Mouse (Mus musculus): ENCODE data around the gene Lgi4. TPM values are rescaled to one million over a fixed set of nuclear protein-coding genes. Genes with fewer than 3 reads are reported as not detected.
A peak's percentile ranks its signal among the peaks of the same experiment; 100 is the strongest.

The Lgi4 gene
- polyA plus RNA-seq, 1 experiment from 2014 or later: 0.34 TPM

DNA sequence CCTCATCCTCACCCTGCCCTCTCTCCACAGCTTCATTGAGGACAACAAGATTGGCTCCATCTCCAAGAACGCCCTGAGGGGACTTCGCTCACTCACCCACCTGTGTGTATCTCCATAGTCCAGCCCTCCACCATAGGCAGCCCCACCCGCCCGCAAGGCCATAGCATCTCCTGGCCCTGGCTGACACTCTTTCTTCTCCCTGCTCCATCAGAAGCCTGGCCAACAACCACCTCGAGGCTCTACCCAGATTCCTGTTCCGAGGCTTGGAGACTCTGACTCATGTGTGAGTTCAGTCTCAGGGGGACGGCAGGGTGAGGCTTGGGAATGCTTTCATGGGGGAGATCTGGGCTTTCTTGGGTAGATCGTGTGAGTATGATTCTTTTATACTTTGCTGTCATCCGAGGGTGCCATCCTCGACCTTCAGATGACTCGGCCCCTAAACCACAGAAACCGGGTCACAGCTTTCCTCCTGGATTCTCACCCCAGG is 4.0 kb downstream of the Lgi4 start:
- no peaks in the 10 kb centered on the region for H3K9me3 ChIP-seq (replicated peaks)
- no peak overlapping the region for H3K4me3 ChIP-seq (replicated peaks)
- H3K4me2 ChIP-seq: no peak overlapping the region
- H3K36me3 ChIP-seq: no peaks in the 10 kb centered on the region
- peaks cover 17% of the 10 kb centered on the region for H3K4me1 ChIP-seq
- H3K27ac ChIP-seq: no peak overlapping the region
- H3K9ac ChIP-seq: no peak overlapping the region
- H3K27me3 ChIP-seq: no peaks in the 10 kb centered on the region
- ATAC-seq (replicated peaks; ENCODE audit: low FRiP score): no peak
- WGBS: 84% methylated on average over 12 of the region's 12 CpGs

DNA sequence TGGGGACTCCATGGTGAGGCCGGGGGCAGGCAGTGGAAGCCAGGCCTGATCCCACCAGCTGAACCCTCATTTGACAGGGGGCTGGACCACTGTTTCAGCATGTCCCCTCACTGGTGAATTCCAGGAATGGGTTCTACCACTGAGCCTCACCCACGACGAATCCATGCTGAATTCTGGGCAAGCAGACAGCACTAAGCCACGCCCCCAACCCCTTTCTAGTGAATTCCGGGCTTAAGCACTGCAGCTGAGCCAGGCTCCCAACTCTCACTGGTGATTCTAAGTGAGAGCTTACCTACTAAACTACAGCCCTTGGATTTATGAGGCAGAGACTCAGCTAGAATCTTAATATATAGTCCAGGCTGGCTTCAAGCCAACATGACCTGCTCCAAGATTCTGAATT is 8.7 kb downstream of the Lgi4 start:
- WGBS: 44% methylated on average over 5 of the region's 5 CpGs
- peak overlapping the region; percentile 37; the same call in 1 of the 2 replicates for H3K27ac ChIP-seq

DNA sequence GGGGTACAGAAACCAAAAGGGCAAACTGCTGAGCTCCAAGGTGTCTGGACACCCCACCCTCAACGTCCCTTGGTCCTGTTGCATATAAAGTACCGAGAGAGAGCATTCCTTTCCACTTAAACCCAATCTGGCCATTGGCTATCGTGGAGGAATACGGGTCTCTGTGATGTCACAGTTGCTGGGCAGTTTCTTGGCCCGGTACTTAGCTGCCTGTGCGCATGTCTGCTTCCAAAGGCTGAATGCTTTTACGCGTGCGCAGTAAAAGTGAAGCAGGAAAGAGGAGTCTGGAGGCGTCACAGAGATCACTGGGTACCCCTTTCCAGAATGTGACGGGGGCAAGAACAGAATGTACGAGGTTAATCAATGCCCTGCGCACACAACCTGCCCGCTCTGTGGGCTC is 10.3 kb downstream of the Lgi4 start:
- Histone ChIP-seq H3K9ac (no peak overlapping the region), H3K36me3 (no peaks in the 10 kb centered on the region), H3K27ac (no peak overlapping the region), H3K4me3 (replicated peaks) (no peak overlapping the region), H3K4me2 (no peak overlapping the region), H3K27me3 (no peaks in the 10 kb centered on the region), H3K9me3 (replicated peaks) (no peaks in the 10 kb centered on the region), H3K4me1 (peaks cover 41% of the 10 kb centered on the region)
- no peak for ATAC-seq (replicated peaks; ENCODE audit: low FRiP score)
- 82% methylated on average over 14 of the region's 14 CpGs for WGBS

More for the DNA sequence above, 8.7 kb downstream of the Lgi4 start:
- Histone ChIP-seq H3K9me3 (replicated peaks) (no peaks in the 10 kb centered on the region), H3K9ac (no peak overlapping the region), H3K4me1 (peaks cover 32% of the 10 kb centered on the region), H3K4me2 (no peak overlapping the region), H3K36me3 (no peaks in the 10 kb centered on the region), H3K27me3 (no peaks in the 10 kb centered on the region), H3K4me3 (replicated peaks) (no peak overlapping the region)
- 0 out of 2 replicates have a peak, but pooled peaks have one; percentile 18 for ATAC-seq (replicated peaks; ENCODE audit: low FRiP score)

DNA sequence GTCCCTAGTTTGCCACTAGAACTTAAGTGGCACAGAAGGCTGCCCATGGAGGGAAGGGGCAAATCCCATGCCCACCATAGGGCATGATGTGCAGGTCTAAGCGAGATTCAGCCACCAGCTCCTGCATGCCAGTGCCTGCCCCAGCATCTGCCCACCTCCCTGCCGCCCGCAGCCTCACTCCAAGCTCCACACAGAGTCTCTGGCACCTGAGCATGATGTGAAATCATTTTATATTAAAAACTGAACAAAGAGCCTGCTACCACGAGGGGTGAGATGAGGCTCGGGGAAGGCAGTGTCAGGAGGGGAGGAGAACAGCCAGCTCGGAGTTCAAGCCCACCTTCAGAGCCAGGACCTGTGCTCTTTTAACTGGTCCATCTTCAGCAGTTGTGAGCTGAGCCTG is 11.2 kb downstream of the Lgi4 start:
- WGBS: 71% methylated on average over 6 of the region's 6 CpGs
- Histone ChIP-seq H3K9ac (no peak overlapping the region), H3K27me3 (no peaks in the 10 kb centered on the region), H3K27ac (no peak overlapping the region), H3K36me3 (no peaks in the 10 kb centered on the region), H3K9me3 (replicated peaks) (no peaks in the 10 kb centered on the region), H3K4me2 (no peak overlapping the region), H3K4me1 (peaks cover 41% of the 10 kb centered on the region), H3K4me3 (replicated peaks) (no peak overlapping the region)
- no peak for ATAC-seq (replicated peaks; ENCODE audit: low FRiP score)

DNA sequence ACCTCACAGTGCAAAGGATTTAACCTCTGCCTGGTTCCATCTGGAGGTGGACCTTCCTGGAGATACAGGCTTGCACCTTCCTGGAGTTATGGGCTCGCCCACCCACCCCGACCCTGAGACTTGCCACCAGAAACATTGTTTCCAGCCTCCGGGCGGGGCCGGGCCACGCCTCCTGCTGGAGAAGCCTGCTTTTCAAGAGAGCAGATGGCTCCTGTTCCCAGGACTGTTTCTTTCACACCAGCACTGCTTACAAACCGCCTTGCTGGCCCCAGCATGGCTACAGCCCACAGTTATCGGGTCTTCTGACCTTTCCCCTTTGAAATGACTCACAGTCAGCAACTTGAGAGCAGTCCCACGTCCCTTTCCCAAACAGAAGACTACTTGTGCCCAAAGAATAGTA is 13.2 kb downstream of the Lgi4 start:
- 0 out of 2 replicates have a peak overlapping the region, but pooled peaks have one; percentile 14 for H3K4me2 ChIP-seq
- H3K4me3 ChIP-seq (replicated peaks): no peak overlapping the region
- peak overlapping the region; percentile 30 for H3K27ac ChIP-seq
- no peaks in the 10 kb centered on the region for H3K9me3 ChIP-seq (replicated peaks)
- H3K4me1 ChIP-seq: peaks cover 36% of the 10 kb centered on the region
- WGBS: 17% methylated on average over 9 of the region's 9 CpGs
- no peak overlapping the region for H3K9ac ChIP-seq
- no peaks in the 10 kb centered on the region for H3K27me3 ChIP-seq
- H3K36me3 ChIP-seq: no peaks in the 10 kb centered on the region
- ATAC-seq (replicated peaks; ENCODE audit: low FRiP score): no peak

DNA sequence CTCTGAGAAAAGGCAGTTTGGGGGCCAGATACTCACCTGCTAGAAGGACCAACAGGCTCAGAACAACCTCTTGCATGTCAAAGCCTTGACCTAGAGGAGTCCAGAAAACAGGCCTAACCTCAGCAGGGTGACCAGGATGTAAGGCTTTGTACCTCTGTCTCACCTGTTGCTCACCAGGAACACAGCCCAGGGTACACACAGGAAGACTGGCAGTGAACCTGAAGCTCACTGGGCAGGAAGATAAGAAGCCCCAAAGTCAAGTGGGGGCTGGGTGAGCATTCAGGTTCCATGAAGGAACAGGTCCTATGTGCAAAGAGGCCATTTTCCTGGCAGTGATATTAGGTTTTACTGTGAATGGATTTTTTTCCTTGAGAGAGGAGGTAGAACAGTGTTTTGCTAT is 14.4 kb downstream of the Lgi4 start:
- H3K36me3 ChIP-seq: no peaks in the 10 kb centered on the region
- no peaks in the 10 kb centered on the region for H3K27me3 ChIP-seq
- no peak for ATAC-seq (replicated peaks; ENCODE audit: low FRiP score)
- H3K4me2 ChIP-seq: no peak overlapping the region
- no peak overlapping the region for H3K4me3 ChIP-seq (replicated peaks)
- no peaks in the 10 kb centered on the region for H3K9me3 ChIP-seq (replicated peaks)
- no peak overlapping the region for H3K9ac ChIP-seq
- 0 out of 2 replicates have a peak overlapping the region, but pooled peaks have one; percentile 22 for H3K27ac ChIP-seq
- H3K4me1 ChIP-seq: peaks cover 24% of the 10 kb centered on the region

DNA sequence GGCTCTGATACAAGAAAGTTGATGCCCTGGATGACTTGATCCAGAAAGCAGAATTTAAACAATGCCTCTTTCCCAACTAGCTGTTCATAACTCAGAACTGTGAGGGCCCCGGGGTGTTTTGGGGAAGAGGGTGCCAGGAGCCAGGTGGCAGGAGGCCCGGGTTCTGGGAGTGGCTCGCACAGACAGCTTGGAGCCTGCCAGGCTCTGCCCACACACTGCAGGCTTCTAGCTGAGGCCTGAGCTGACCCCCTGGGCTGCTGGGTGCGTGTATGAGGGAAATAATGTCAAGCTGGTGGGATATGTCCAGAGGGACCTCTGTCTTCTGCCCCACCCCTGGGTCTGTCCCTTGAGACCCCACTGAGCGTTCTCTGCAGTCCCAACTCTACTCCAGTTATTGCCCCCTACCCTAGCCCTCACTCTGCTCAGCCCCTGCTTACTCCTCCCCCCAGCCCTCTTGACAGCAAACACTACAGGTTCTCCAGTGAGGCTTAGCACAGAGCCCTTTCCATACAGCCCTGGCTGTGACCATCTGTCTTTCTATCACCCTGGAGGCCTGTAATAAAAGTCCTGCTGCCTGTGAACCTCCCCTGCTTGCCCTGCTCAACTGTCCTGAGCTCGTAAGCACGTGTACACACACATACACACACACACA is 15.0 kb downstream of the Lgi4 start:
- Histone ChIP-seq H3K9ac (no peak overlapping the region), H3K4me2 (no peak overlapping the region), H3K27me3 (no peaks in the 10 kb centered on the region), H3K27ac (no peak overlapping the region), H3K9me3 (replicated peaks) (no peaks in the 10 kb centered on the region), H3K4me1 (peaks cover 23% of the 10 kb centered on the region), H3K36me3 (no peaks in the 10 kb centered on the region), H3K4me3 (replicated peaks) (no peak overlapping the region)
- no peak for ATAC-seq (replicated peaks; ENCODE audit: low FRiP score)
- WGBS: 43% methylated on average over 7 of the region's 7 CpGs

DNA sequence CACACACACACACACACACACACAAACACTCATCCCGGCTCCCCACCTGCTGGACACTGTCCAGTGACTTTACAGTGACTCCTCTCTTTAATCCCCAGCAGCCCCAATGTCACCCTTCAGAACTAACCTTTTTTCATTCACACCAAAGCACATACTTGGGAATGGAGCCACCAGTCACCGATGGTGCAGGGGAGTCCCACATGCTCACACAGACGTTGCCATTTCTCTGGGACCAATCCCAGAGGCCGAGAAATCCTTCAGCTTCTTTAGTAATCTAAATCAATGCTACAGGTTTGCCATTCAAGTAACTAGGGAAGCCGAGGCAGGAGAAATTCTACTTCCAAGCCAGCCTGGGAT is 15.5 kb downstream of the Lgi4 start:
- Histone ChIP-seq H3K4me1 (peaks cover 23% of the 10 kb centered on the region), H3K4me2 (no peak overlapping the region), H3K4me3 (replicated peaks) (no peak overlapping the region), H3K9me3 (replicated peaks) (no peaks in the 10 kb centered on the region), H3K27me3 (no peaks in the 10 kb centered on the region), H3K9ac (no peak overlapping the region), H3K27ac (no peak overlapping the region), H3K36me3 (no peaks in the 10 kb centered on the region)
- no peak for ATAC-seq (replicated peaks; ENCODE audit: low FRiP score)
- 50% methylated on average over 5 of the region's 5 CpGs for WGBS

DNA sequence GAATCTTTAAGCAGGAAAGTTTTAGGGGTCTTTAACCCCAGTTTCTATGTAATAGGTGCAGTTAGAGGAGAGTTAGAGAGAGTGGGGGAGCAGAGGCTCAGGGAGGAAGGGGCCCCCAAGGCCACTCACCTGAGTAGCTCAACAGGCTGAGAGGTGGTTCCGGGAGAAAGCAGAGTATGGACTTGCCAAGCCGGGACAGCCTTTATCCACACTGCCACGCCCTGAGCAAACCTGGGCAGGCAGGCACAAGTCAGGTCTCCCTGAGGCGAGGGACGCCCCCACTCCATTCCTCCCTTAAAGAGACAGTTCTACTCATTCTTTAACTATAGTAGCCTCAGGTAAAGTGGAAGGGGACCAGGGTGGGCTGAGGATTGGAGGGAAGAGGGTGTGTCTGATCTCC is 17.4 kb downstream of the Lgi4 start, which contains the start of gene Fxyd3:
TSS of gene Fxyd3 (minus strand) at position 213 of the 400 bp plus-strand sequence.
- no peak within 1 kb of the TSS for H3K27ac ChIP-seq
- peaks cover 22% of the 10 kb centered on the region for H3K4me1 ChIP-seq
- 42% methylated on average over 5 of the region's 5 CpGs for whole genome bisulfite sequencing
- H3K36me3 ChIP-seq: no peaks in the 10 kb centered on the region
- no peak within 1 kb of the TSS for H3K4me3 ChIP-seq (replicated peaks)
- H3K9me3 ChIP-seq (replicated peaks): no peaks in the 10 kb centered on the region
- ATAC-seq (replicated peaks; ENCODE audit: low FRiP score): no peak
- H3K4me2 ChIP-seq: no peak within 1 kb of the TSS
- H3K27me3 ChIP-seq: no peaks in the 10 kb centered on the region
- H3K9ac ChIP-seq: no peak within 1 kb of the TSS

DNA sequence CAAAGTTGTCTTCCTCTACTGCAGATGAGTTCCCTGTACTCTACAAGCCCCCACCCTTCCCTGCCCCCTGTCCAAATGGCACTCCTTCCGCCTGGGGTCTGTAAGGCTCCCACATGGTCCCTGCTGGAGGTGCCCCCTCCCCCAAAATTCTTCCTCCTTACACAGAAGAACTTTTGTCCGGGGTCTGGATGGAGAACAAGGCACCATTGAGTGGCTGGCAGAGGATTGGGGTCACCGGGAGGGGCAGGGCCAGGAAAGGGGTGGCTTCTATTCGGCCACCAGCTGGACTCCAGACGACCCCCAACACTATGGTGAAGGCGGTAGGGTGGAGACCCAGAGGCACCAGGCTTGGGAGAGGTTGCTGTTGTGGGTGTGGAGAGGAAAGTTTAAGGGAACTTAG is 18.3 kb downstream of the Lgi4 start:
- H3K4me3 ChIP-seq (replicated peaks): no peak overlapping the region
- no peak for ATAC-seq (replicated peaks; ENCODE audit: low FRiP score)
- H3K4me1 ChIP-seq: peaks cover 13% of the 10 kb centered on the region
- no peaks in the 10 kb centered on the region for H3K9me3 ChIP-seq (replicated peaks)
- 54% methylated on average over 6 of the region's 6 CpGs for WGBS
- no peak overlapping the region for H3K9ac ChIP-seq
- H3K27me3 ChIP-seq: no peaks in the 10 kb centered on the region
- no peak overlapping the region for H3K27ac ChIP-seq
- no peak overlapping the region for H3K4me2 ChIP-seq
- no peaks in the 10 kb centered on the region for H3K36me3 ChIP-seq

DNA sequence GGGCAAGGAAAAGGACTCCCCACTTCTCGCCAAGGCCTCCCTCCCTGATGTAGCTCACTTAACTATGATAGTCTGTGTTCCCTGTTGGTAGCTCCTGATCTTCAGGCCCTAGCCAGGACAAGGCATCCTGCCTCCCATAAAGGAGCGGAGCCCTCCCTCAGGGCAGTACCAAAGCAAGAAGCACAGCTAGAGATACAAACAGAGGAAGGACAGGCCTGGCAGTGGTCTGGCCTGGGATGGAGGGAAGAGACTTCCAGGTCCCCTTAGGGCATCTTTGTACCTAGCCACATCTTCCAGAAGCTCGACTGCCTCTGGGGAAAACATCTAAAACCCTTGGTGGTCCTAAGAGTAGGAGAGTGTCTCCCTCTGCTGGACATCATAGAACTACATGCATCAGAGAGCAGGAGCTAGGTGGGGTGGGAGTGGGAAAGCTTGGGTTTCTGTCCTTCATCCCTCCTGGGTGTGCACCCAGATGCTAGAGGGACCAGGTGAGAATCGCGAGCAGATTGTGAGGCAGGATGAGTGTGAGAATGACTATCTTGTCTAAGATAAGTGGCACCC is 18.8 kb downstream of the Lgi4 start:
- Histone ChIP-seq H3K4me1 (peaks cover 8% of the 10 kb centered on the region), H3K4me3 (replicated peaks) (no peak overlapping the region), H3K27ac (no peak overlapping the region), H3K9me3 (replicated peaks) (no peaks in the 10 kb centered on the region), H3K4me2 (no peak overlapping the region), H3K27me3 (no peaks in the 10 kb centered on the region), H3K36me3 (no peaks in the 10 kb centered on the region), H3K9ac (no peak overlapping the region)
- 51% methylated on average over 5 of the region's 5 CpGs for WGBS
- ATAC-seq (replicated peaks; ENCODE audit: low FRiP score): peak; percentile 54

DNA sequence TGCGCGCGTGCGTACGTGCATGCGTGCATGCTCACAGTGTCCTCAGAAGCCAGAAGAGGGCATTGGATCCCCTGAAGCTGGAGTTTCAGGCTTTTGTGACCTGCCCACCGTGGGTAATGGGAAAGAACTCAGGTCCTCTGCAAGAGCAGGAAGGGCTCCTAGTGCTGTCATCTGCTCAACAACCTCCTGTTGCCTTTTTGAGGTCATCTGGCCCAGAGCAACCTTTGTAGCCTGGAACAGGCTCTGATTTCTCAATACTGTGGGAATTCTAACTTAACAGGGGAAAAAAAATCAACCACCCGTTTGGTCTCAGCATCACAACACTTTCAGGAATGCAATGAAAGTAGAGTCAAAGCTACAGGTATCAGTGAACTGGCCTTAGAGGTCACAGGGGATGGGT is 20.5 kb downstream of the Lgi4 start:
- Histone ChIP-seq H3K9ac (no peak overlapping the region), H3K9me3 (replicated peaks) (no peaks in the 10 kb centered on the region), H3K4me1 (peaks cover 7% of the 10 kb centered on the region), H3K36me3 (no peaks in the 10 kb centered on the region), H3K27ac (no peak overlapping the region), H3K4me2 (no peak overlapping the region), H3K4me3 (replicated peaks) (no peak overlapping the region), H3K27me3 (no peaks in the 10 kb centered on the region)
- ATAC-seq (replicated peaks; ENCODE audit: low FRiP score): no peak
- WGBS: 84% methylated on average over 8 of the region's 8 CpGs

DNA sequence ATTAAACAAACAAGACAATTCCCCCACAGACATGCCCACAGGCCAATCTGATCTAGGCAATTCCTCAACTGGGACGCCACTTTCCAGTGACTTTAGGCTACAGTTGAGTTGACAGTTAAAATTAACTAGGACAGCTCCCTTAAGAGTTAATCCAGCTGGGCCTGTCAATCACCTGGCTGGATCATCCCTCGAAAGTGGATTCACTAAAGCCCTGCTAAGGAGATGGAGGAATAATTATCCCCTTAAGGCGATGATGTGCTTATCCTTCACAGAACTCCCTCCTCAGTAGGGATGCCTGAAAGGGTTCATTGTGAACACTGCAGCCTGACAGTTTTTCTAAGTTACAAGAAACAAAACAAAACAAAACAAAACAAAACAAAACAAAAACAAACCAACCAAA is 21.5 kb downstream of the Lgi4 start:
- ATAC-seq (replicated peaks; ENCODE audit: low FRiP score): no peak
- no peak overlapping the region for H3K4me3 ChIP-seq (replicated peaks)
- 60% methylated on average over 3 of the region's 3 CpGs for WGBS
- H3K4me1 ChIP-seq: peaks cover 12% of the 10 kb centered on the region
- H3K27me3 ChIP-seq: no peaks in the 10 kb centered on the region
- no peak overlapping the region for H3K27ac ChIP-seq
- H3K9me3 ChIP-seq (replicated peaks): no peaks in the 10 kb centered on the region
- no peak overlapping the region for H3K9ac ChIP-seq
- H3K36me3 ChIP-seq: no peaks in the 10 kb centered on the region
- H3K4me2 ChIP-seq: no peak overlapping the region

Measured in kidney, embryonic 15.5 days (tissue).